Mouse (Mus musculus) right cerebral cortex, postnatal 36 days (tissue): ENCODE measurements around the gene Ywhah.
"Not testable (repeated sequence)": the region's sequence is repeated elsewhere in the genome, so short reads cannot be mapped to it uniquely, and the experiment has no call there.

Source experiments
- DNase-seq, 2 experiments: peaks; one replicate each; pipeline ENCODE4 v3.0.0; 2022; ENCODE audit warnings: low spot score in 2 of 2, mixed read lengths in 1 of 2

The Ywhah gene

GRCm38 (mm10) chr5:33011132-33012106, 7.2 kb upstream of the Ywhah start:
- peak in 1 of 2 experiments; percentile 43 for DNase-seq

DNA sequence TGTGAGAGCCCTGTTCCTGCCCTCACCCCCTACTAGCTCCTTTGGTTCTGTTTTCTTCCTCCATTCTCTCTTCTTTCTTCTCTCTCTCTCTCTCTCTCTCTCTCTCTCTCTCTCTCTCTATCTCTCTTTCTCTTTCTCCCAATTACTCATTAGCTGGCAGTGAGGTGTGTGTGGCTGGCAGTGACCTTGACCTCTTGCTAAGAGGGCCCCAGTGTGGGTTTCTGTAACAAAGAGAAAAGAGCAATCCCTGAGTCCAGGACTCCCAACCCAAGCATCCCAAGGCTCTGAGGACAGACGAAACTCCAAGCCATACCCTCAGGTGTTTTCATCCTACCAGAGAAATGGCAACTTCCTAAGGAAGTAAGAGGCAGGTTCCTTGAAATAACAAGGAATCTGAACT, 4.5 kb upstream of the Ywhah start:
- no peak for DNase-seq

- DNase-seq, result peak in 1 of 2 experiments; percentile 60
Measured at GRCm38 (mm10) chr5:33015579-33015978, 3.0 kb upstream of the Ywhah start.

GRCm38 (mm10) chr5:33018189-33018560, 441 bp upstream of the Ywhah start:
- DNase-seq, result no peak

DNA sequence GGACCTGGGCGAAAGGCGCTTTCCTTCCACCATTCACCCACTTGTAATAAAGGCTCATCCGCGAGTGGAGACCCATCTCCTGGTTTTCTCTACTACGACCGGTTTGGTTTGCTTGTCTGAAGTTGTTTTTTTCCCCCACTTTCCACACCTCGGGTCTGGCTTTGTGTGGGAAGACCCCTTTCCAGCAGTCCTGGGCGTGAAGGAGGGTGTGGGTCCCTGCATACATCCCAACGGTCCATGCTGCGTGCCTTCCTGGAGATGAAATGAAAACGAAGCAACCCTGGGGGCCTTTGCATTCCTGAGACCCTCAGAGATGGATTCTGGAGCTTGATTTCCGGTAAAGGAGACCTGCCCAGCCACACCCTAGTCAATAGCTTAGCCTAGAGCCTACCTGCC, 808 bp downstream of the Ywhah start:
- no peak for DNase-seq

- DNase-seq, result no peak
Measured at GRCm38 (mm10) chr5:33021622-33022021, 3.0 kb downstream of the Ywhah start.

DNA sequence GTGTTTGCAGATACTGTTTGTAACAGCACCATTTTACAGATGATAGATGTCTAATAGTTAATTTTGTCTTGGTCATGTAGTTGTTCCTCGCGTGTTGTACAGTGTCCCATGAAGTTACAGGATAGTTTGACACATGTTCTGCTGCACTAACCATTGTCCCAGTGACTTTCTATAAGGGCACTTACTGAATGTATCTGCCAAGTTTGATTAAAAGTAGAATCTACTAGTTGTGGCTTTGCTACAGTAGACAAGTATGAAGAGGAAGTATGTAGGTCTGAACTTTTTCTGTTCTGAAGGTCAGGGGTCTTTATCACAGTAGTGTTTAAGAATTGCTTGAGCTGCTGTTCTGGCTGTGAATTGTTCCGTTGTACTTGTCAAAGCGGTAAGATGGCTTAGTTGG, 4.7 kb downstream of the Ywhah start:
- DNase-seq, result no peak

DNA sequence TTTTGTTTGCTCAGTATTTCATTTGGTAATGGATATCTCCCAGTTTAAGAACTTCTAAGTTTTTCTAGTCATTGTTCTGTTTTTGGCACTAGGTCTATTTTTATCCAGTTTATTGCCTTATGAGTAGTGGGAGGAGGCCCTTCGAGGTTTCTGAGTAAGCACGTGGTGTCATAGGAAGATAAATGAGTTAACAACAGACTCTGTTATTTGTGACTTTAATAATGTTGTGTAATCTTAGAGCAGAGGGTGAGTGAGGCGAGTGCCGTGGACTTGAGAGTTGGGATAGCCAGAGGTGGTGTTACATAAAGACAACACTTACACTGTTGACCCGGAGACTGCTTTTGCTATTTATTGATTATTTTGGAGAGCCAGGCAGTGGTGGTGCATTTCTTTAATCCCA, 5.9 kb downstream of the Ywhah start:
- no peak for DNase-seq

DNA sequence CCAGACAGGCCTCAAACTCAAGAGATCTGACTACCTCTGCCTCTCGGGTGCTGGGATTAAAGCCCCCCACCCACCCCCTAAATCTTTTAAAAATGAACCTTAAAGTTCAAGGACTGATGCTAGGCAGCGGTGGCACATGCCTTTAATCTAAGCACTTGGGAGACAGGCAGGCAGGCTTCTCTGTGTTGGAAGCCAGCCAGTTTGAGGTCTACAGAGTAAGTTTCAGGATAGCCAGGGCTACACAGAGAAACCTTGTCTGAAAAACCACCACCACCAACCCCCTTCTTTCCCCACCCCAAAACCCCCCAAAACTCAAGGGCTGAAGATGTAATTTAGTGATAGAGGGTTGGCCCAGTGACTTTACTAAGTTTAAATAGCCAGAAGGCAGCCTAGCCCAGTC, 10.0 kb downstream of the Ywhah start:
- no peak for DNase-seq

DNA sequence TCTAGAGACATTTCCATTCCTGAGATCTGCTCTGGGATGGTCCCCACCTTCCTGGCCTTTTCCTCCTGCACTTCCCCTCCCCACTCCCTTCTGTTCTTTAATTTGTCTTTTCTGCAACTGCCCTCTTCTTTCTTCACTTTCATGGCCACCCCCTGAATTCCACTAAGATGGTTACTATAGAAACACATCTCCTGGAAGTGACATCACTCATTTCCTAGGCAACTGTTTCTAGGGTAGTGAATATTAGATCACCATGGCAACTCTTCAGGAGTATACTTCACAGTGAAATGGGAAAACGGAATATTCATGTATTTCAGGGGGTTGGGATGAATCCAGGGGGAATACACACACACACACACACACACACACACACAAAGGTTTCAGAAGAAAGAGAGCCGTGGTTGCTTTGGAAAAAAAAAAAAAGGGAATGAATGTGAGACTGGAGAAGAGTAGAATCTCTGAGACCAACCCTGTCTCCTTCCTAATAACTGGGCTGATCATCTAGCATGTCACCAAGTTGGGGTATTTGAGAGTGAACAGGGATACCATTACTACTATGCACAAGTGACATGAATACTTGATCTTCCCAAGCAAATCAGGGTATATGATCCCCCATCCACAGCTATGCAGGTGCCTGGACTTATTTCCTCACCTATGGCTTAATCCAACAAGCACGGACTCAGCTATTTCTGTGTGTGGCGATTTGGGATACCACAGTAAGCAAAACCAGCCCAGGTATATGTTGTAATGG, 12.0 kb downstream of the Ywhah start:
- DNase-seq, result no peak

GRCm38 (mm10) chr5:33032036-33032773, 13.6 kb downstream of the Ywhah start:
- DNase-seq, result no peak

GRCm38 (mm10) chr5:33033121-33033520, 14.5 kb downstream of the Ywhah start:
- no peak for DNase-seq

DNA sequence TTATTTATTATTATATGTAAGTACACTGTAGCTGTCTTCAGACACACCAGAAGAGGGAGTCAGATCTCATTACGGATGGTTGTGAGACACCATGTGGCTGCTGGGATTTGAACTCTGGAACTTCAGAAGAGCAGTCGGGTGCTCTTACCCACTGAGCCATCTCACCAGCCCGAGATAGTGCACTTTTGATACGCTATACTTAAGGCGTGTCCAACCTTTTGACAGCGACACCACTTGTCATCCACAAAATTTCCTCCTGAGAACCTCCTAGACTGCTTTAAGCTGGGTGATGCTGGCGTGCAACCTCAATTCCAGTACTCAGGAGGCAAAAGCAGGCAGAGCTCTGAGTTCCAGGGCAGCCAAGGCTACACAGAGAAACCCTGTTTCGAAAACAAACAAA, 15.0 kb downstream of the Ywhah start:
- not testable (repeated sequence) for DNase-seq

- no peak for DNase-seq
Measured at GRCm38 (mm10) chr5:33034100-33034499, 15.5 kb downstream of the Ywhah start.

DNA sequence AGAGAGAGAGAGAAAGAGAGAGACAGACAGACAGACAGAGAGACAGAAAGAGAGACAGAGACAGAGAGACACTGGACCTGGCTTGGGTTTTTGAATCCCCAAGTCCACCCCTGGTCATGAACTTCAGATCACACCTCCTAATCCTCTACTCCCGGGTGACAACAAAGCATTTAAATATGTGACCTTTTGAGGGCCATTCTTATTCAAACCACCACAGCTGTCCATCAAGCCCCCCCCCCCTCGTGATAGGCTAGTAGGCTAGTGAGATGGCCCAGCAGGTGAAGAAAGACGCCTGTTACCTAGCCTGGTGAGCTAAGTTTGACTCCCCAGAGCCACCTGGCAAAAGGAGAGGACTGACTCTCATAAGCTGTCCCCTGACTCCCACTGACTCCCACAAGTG, 16.3 kb downstream of the Ywhah start:
- no peak for DNase-seq

- no peak for DNase-seq
Measured at GRCm38 (mm10) chr5:33038656-33039509, 20.3 kb downstream of the Ywhah start.

DNA sequence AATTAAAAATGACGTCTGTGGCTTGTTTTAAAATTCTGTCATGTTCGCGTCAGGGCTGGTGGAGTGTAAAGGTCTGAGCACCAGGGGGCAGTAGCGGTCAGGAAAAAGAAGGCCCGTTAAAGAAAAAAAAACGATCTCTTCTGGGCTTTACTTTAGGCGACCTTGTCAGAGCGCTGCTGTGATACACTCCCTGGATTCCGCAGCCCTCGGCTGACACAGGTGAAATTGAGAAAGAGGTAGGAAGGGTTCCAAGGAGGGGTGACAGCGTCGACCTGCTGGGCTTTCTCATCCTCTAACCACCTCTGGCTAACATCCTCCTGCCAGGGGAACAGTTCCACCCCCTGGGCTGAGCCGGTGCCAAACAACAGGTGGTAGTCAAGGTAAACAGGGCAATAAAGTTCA, 20.9 kb downstream of the Ywhah start:
- DNase-seq, result no peak

- not testable (repeated sequence) for DNase-seq
Measured at GRCm38 (mm10) chr5:33040735-33041134, 22.1 kb downstream of the Ywhah start.

DNA sequence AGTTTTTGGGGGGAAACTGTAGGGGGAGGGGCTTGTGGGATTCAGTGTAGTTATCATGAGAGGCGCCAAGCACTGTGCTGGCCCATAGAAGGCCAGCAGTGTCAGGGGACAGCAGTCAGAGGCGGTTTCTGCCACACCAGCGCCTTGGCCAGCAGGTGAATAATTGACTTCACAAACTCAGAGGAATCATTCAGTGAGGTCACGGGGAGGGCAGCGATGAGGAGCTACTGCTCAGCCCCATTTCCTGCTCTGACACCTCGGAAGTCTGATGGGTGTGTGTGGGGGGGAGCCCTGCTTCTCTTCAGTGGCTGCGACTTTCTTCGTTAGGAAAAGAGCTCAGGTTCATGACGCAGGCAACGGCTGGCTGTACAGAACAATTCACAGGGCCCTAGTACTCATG, 24.8 kb downstream of the Ywhah start:
- no peak for DNase-seq

- DNase-seq, result no peak
Measured at GRCm38 (mm10) chr5:33044636-33045315, 26.2 kb downstream of the Ywhah start.

DNA sequence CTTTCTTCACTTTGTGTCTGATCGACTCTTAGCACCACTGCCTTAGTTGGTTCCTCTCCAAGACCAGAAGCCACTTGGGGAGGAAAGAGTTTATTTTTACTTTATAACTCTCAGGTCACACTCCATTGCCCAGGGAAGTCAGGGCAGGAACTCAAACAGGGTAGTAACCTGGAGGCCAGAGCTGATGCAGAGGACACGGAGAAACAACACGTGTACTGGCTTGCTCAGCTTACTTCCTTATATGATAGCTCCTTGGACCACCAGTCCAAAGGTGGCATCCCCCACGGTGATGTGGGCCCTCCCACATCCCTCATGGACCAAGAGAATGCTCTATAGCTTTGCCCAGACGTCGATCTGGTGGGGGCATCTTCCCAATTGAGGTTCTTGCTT, 26.7 kb downstream of the Ywhah start:
- no peak for DNase-seq
